Mouse (Mus musculus) right cerebral cortex, postnatal 14 days (tissue): Measurements from ENCODE around the gene Bend7.
A peak's percentile ranks its signal among the peaks of the same experiment; 100 is the strongest.

Source experiments
- DNase-seq: peaks from one replicate; pipeline ENCODE4 v3.0.0; 2022

The Bend7 gene

DNA sequence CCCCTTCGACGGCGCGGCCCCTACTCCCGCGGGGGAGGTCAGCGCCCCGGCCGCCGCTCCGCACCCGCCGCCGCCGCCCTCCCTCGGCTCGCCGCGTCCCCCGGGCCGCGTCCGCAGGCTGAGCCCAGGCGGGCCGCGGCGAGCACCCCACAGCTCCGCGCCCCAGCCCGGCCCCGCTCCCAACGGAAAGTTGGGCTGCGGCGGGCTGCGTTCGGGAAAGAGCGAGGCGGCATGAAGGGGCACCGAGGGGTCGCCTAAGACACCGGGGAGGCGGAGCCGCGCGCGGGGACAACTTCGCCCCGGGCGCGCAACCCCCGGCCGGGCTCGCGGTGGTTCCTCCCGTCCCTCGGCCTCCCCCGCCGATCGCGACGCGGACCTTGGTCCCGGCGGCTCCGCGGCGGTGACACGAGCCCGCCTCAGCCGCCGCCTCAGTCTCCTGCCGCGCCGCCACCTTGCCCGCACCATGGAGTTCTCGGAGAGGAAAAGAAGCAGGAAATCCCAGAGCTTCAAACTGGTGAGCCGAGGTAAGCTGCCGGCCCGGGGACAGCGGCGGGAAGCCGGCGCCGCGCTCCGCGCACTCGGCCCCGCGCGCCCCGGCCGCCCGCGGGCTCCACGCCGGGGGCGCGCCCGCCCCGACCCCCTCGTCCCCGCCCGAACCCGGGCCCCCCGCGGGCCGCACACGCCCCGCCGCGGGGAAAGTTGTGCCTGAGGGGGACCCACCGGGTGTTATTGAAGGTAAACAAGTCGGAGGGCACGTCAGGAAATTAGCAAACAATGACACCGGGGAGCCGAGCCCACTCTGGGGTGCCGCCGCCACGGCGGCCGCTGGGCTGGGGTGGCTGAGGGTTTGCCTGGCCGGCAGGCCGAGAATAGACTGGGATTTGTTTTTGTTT is at the start of gene Bend7:
Gene Bend7 (plus strand): TSS at position 63 of the 893 bp plus-strand sequence.
- DNase-seq: peak; percentile 24

DNA sequence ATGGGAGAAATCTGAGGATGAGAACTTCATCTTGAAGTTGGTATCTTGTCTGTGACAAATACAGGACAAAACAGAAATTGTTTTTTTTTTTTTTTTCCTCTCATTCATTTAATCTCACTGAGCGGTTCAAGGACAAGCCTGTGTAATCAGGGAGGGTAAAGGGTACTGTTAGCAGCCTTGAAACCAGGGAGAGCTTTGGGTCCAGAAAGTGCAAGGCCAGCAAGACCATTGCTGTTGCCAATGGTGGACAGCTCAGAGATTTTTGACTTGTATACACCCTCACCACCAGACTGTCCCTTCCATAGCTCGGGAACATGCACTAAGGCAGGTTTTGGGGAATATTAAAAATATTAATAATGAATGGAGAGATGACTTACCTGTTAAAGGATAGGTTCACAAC is 49.0 kb upstream of the Bend7 start:
- DNase-seq: no peak

- no peak for DNase-seq
Observed at GRCm38 (mm10) chr2:4669701-4670100, 47.9 kb upstream of the Bend7 start.

- DNase-seq: no peak
Observed at GRCm38 (mm10) chr2:4671636-4672035, 46.0 kb upstream of the Bend7 start.

GRCm38 (mm10) chr2:4679886-4680285 is 37.7 kb upstream of the Bend7 start:
- no peak for DNase-seq

DNA sequence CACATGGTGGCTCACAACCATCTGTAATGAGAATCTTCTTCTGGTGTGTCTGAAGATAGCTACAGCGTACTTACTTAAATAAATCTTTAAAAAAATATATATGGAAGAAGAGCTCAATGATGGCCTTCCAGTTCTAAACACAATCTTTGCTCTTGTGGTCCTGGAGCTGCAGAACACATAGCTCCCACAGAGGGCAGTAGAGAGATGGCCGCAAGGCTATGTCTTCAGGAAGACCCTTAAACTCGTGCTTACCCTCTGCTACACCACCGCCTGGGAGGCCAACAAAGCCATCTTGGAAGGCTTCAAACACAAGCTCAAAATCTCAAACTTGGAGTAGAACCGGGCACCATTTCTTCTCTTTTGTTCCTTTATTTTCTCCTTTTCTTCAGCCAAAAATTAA is 6.4 kb upstream of the Bend7 start:
- DNase-seq: no peak

DNA sequence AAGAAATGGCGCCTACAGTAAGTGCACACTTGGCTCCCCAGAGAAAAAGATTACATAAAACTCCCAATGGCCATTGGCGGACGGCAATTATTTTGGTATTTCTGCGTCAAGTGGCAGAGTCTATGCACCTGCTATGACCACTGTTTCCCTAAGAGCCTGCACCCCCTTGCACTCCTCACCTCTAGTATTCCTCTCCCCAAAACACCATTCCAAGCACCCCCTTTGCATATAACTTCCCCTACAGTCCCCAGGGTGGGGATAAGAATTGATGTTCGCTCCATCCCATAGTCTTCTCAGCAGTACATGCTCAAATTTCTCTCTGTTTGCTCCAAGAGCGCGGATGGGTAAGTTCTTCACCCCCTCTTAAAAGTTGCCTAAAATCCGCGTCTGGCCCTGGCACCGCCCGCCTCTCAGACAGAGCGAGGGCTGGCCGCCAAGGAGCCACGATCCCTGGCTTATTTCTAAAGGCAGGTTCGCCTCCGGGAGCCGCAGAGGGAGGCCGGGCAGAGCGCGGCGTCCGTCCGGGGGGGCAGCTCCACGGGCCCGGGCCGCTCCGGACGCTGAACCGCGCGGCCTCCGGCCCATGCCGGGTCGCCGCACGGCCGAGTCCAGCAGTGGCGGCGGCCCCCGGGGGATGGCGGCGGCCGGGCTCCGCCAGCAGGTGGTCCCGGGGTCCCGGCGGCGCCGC is 406 bp upstream of the Bend7 start:
- DNase-seq: peak; percentile 12

- no peak for DNase-seq
Observed at GRCm38 (mm10) chr2:4723088-4723487, 5.5 kb downstream of the Bend7 start.

- no peak for DNase-seq
Observed at GRCm38 (mm10) chr2:4730161-4730560, 12.5 kb downstream of the Bend7 start.

DNA sequence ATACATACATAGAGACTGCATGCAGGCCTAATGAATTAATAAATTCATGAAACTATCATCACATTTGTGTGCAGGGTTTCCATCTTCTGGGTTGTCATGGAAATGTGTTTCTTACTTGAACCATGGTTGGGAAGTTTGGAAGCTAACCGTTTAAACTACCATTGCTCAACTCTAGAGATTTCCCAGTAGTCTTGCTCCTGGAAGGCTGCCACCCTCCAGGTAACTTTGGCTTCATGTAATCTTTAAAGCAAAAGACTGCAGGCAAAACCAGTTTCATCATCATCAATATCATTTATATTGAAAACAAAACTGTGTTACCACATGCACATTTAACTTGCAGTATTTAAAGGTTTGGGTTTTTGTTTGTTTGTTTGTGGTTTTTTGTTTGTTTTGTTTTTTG is 16.3 kb downstream of the Bend7 start:
- DNase-seq: no peak

- DNase-seq: no peak
Observed at GRCm38 (mm10) chr2:4736095-4736797, 18.6 kb downstream of the Bend7 start.

- no peak for DNase-seq
Observed at GRCm38 (mm10) chr2:4736798-4737155, 19.1 kb downstream of the Bend7 start.

DNA sequence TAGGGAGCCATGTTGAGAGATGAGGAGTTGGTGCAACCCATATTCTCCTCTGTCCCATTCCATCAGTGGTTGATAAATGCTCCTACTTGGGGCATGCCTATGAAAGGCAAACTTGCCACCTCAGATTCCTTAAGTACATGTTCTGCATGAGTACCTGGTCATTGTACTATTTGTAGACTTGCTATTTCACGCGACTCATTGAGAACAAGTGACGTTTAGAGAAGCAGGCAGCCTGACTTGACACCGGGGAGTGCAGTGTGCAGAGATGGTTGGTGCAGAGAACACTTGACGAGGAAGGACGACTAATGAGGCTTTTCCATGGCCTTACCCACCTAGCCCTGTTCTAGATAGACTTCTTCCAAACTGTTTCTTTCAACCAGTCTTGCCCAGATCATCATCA is 34.3 kb downstream of the Bend7 start:
- no peak for DNase-seq

- no peak for DNase-seq
Observed at GRCm38 (mm10) chr2:4755716-4756115, 38.1 kb downstream of the Bend7 start.

GRCm38 (mm10) chr2:4757218-4757617 is 39.6 kb downstream of the Bend7 start:
- DNase-seq: no peak

DNA sequence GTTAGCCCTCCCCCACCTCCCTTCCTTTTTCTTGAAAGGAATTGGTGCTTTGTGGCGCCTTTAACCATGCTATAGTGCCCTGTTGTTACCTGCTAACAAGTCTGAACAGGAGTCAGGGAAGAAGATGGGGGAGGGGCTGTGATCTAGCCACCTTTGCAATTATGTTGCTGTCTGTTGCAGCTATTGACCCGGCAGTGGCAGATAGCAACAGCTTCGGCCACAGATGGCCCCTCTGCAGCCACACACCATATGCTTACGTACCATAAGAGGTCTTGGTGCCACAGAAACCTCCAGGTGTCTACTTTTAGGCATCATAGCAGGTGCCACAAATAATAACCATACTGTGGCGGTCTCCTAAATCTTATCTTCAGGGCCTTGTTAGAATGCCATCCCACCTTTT is 43.1 kb downstream of the Bend7 start:
- no peak for DNase-seq

DNA sequence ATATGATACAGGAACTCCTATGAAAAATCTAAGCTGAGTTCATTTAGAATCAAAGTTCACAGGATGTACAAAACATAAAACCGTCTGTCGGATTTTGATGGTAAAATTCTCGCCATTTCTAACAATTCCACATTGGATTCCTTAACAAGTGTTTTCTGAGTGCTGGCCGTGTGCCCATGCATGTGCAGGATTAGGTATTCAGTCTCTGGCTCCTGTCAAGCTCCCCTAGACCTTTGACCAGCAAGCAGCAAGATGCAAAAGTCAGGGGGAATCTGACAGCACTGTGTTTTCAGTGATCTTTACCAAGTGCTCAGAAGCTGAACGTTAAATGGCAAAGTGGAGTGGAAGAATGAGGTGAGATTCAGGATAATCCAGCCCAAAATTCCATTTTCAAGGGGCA is 44.3 kb downstream of the Bend7 start:
- DNase-seq: no peak

DNA sequence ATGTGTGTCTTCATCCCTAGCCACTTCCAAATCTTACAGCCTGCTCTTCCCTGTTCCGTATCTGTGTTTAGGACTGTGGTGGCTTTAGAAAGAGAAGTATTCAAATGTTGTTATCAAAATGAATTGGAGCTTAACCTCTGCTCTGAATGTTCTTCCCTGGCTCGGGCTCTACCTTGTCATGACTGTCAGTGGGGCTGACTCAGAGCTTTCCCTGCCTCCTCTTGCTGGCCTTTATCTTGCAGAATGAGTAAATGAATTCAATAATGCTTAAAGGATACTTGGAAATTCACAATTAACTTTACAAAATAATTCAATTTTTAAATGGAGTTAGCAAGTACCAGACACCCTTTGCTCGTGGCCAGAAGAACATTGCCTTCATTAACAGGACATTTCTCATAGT is 46.4 kb downstream of the Bend7 start:
- DNase-seq: no peak

DNA sequence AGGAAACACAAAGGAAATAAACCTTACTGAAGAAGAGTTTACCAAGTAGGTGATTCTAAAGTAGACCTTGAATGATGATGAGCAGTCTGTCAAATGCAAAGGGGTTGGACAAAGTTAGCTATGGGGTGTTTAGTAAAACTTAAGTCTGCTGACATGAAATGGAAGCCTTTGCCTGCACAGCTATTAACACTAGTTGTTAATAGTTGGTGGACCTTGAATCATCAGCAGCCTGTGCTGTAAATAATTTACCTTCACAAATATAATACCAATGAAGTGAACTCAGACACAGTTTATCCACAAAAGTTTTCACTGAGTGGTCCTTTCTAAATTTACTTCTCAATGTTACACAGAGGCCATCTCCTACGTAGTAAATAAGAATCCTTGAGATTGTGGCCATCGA is 52.7 kb downstream of the Bend7 start:
- no peak for DNase-seq

DNA sequence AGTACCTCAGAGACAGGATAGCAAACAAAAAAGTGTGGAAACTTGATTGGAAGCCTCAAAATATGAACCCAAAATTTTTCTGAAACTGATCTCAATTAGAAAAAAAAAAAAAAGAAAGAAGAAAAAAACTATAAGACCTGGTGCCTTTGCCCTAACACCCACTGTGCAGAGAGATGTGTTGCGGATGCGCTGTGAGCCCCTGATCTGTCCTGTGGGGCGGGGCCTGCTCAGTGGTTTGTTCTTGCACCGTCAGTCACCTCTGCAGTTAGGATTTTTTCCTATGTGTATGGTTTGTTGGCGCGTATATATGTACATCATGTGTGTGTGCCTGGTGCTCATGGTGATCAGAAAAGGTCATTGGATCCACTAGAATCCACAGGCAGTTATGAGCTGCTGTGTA is 56.3 kb downstream of the Bend7 start:
- DNase-seq: no peak

- DNase-seq: no peak
Observed at GRCm38 (mm10) chr2:4777291-4777690, 59.7 kb downstream of the Bend7 start.

DNA sequence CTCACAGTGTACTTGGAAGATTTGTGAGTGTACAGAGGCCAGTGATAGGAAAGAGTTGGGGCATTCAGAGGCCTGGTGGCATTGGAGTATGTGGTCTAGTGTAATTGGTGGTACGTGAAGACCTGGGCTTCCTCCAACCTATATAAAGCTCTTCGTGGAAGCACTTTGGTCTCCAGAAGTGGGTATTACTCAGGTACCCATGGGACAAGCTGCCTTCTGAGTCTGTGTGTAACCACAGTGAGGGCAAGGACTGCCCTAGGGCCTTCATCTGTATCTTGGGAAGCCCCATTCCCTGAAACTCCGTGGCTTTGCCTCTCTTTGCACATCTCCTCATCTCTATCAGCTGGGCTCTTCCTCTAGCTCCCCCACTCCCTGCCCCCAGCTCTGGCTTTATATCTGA is 64.0 kb downstream of the Bend7 start:
- DNase-seq: no peak

DNA sequence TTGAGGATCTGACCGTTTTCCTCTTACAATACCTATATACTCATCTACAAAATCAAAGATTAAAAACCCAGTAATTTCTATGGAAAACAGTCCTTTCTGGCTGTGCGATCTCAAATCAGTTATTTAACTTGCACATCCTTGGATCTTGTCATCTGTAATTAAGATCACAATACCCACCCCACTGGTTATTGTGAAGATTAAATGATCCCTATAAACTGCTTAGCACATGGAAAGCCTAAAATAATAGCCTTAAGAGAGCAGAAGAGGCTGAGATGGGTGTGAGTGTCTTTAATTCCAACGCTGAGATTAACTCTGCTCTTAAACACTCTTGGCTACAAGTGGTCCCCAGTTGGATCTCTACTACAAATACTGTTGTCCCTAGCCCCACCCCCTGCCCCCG is 64.8 kb downstream of the Bend7 start:
- DNase-seq: no peak
